Mouse (Mus musculus) NIH3T3 (cell line): ENCODE measurements around the gene 9530068E07Rik.
A peak's percentile ranks its signal among the peaks of the same experiment; 100 is the strongest.

Source experiments
- DNase-seq: peaks from one replicate; pipeline ENCODE4 v3.0.0-alpha.2; 2012; ENCODE audit warnings: low read depth

Gene 9530068E07Rik

GRCm38 (mm10) chr11:52421053-52421778, 25.0 kb downstream of the 9530068E07Rik start:
- DNase-seq, result peak; percentile 89

- DNase-seq, result no peak
These were observed 33.2 kb downstream of the 9530068E07Rik start for GRCm38 (mm10) chr11:52429440-52429839.

- DNase-seq, result peak; percentile 68
These were observed 35.4 kb downstream of the 9530068E07Rik start for GRCm38 (mm10) chr11:52431594-52431993.

- no peak for DNase-seq
These were observed 35.9 kb downstream of the 9530068E07Rik start for GRCm38 (mm10) chr11:52432148-52432547.

- DNase-seq, result peak; percentile 95
These were observed 37.0 kb downstream of the 9530068E07Rik start for GRCm38 (mm10) chr11:52433076-52433796.

- peak; percentile 54 for DNase-seq
These were observed 37.6 kb downstream of the 9530068E07Rik start for GRCm38 (mm10) chr11:52433797-52434195.

- no peak for DNase-seq
These were observed 39.2 kb downstream of the 9530068E07Rik start for GRCm38 (mm10) chr11:52435466-52435865.

GRCm38 (mm10) chr11:52437123-52437522, 40.9 kb downstream of the 9530068E07Rik start:
- DNase-seq, result no peak

GRCm38 (mm10) chr11:52441096-52441495, 44.9 kb downstream of the 9530068E07Rik start:
- DNase-seq, result no peak

GRCm38 (mm10) chr11:52447242-52447641, 51.0 kb downstream of the 9530068E07Rik start:
- DNase-seq, result peak; percentile 78

GRCm38 (mm10) chr11:52449004-52449403, 52.8 kb downstream of the 9530068E07Rik start:
- peak; percentile 86 for DNase-seq

GRCm38 (mm10) chr11:52458281-52458680, 62.1 kb downstream of the 9530068E07Rik start:
- no peak for DNase-seq
